Mouse (Mus musculus) forebrain, postnatal 0 days (tissue): ENCODE data around the gene Tspear. TPM values are rescaled to one million over a fixed set of nuclear protein-coding genes. Genes with fewer than 3 reads are reported as not detected.

ENCODE experiments used
- ATAC-seq: fragments of 200-750 bp; cut with Nextera tagmentation; 2 replicates; pipeline ENCODE4 v1.8.0; 2017; ENCODE audit warnings: mild to moderate bottlenecking, moderate library complexity
- DNase-seq: peaks from one replicate; pipeline ENCODE4 v3.0.0-alpha.2; 2015
- H3K27ac ChIP-seq: fragments of 300-500 bp; sonication (generic); 2 replicates; pipeline ENCODE4 v1.5.1; 2014; ENCODE audit warnings: low read depth, mild to moderate bottlenecking, antibody characterized with exemption, low read length, moderate library complexity, mixed read lengths
- H3K27me3 ChIP-seq: fragments of 300-500 bp; sonication (generic); 2 replicates; pipeline ENCODE4 v1.6.1; 2014; ENCODE audit warnings: mild to moderate bottlenecking, low read length, mixed read lengths; ENCODE audit not compliant: insufficient read depth
- H3K36me3 ChIP-seq: fragments of 300-500 bp; sonication (generic); 2 replicates; pipeline ENCODE4 v1.6.1; 2014; ENCODE audit warnings: mild to moderate bottlenecking, moderate library complexity; ENCODE audit not compliant: insufficient read depth
- H3K4me1 ChIP-seq: fragments of 300-500 bp; sonication (generic); 2 replicates; pipeline ENCODE4 v1.6.1; 2014; ENCODE audit warnings: antibody characterized with exemption; ENCODE audit not compliant: insufficient read depth
- H3K4me2 ChIP-seq: fragments of 300-500 bp; sonication (generic); 2 replicates; pipeline ENCODE4 v1.6.1; 2014; ENCODE audit warnings: low read depth, mild to moderate bottlenecking, moderate library complexity
- H3K4me3 ChIP-seq: fragments of 300-500 bp; sonication (generic); 2 replicates; pipeline ENCODE4 v1.5.1; 2014; ENCODE audit warnings: low read depth, low read length, mixed read lengths
- H3K9ac ChIP-seq: fragments of 300-500 bp; sonication (generic); 2 replicates; pipeline ENCODE4 v1.6.1; 2014; ENCODE audit warnings: mild to moderate bottlenecking
- H3K9me3 ChIP-seq: fragments of 300-500 bp; sonication (generic); 2 replicates; pipeline ENCODE4 v1.6.1; 2016; ENCODE audit warnings: low read length
- CTCF ChIP-seq: sonication (generic); IDR thresholded peaks from 2 replicates; pipeline ENCODE4 v1.5.1; 2016; ENCODE audit warnings: antibody characterized with exemption, control low read depth, low read depth
- WGBS: fragments of 180-500 bp; shearing (Covaris S2); extraction: QIAGEN DNeasy Blood & Tissue Kit; methylation state at CpG from one replicate; pipeline ENCODE4 v1.1.7; 2014; 5-methylcytosine and 5-hydroxymethylcytosine counted together
- polyA plus RNA-seq: library from polyadenylated mRNA; unstranded; fragments of >200 nt; fragmentation: Nextera tagmentation; extraction: Ambion mirVana; gene quantifications from 2 replicates; pipeline ENCODE4 v1.2.1, GENCODE M21; 2015
- total RNA-seq: library from RNA; depleted of rRNA; stranded (reverse); fragments of >200 nt; gene quantifications from 2 replicates; pipeline ENCODE4 v1.2.3, GENCODE M21; 2014

The Tspear gene
- total and polyA plus RNA-seq, 2 experiments from 2014 or later: 0.14 to 0.99 TPM

DNA sequence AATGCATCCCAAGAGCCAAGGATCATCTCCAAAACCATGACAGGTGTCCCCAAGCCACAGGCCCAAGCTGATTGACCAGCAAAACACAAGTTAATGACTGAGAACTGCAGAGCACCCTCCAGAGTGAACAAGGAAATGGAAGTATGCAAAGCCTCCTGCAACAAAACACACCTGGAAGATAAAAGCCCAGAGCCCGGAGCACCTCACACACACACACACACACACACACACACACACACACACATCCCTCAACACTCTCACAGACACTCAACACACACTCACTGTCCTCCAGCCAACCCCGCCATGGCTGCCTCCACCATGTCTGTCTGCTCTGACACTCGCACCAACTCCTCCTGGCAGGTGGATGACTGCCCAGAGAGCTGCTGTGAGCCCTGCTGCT, 160.1 kb downstream of the Tspear start, which contains the start of gene Gm36176:
Gene Gm36176 (plus strand): TSS at position 301 of the 400 bp plus-strand sequence.
- no peak for ATAC-seq
- no peak for TF ChIP-seq CTCF
- WGBS: 54% methylated on average over 3 of the region's 3 CpGs

GRCm38 (mm10) chr10:77846961-77847360, 160.6 kb downstream of the Tspear start:
- H3K36me3 ChIP-seq: no peaks in the 10 kb centered on the region
- no peaks in the 10 kb centered on the region for H3K4me1 ChIP-seq
- no peak overlapping the region for H3K9ac ChIP-seq
- no peak for TF ChIP-seq CTCF
- H3K27ac ChIP-seq: no peak overlapping the region
- H3K9me3 ChIP-seq: 0 out of 2 replicates have a peak, but pooled peaks cover 3% of the 10 kb centered on the region
- ATAC-seq: no peak
- DNase-seq: no peak
- no peaks in the 10 kb centered on the region for H3K27me3 ChIP-seq
- H3K4me2 ChIP-seq: no peak overlapping the region
- 12% methylated on average over 2 of the region's 2 CpGs for WGBS
- no peak overlapping the region for H3K4me3 ChIP-seq

More for the DNA sequence above, 160.1 kb downstream of the Tspear start, which contains the start of gene Gm36176:
- Histone ChIP-seq H3K4me3 (no peak within 1 kb of the TSS), H3K4me1 (no peaks in the 10 kb centered on the region), H3K36me3 (no peaks in the 10 kb centered on the region), H3K9ac (no peak within 1 kb of the TSS), H3K27me3 (no peaks in the 10 kb centered on the region), H3K9me3 (0 out of 2 replicates have a peak, but pooled peaks cover 3% of the 10 kb centered on the region), H3K4me2 (no peak within 1 kb of the TSS), H3K27ac (no peak within 1 kb of the TSS)
- DNase-seq: no peak

DNA sequence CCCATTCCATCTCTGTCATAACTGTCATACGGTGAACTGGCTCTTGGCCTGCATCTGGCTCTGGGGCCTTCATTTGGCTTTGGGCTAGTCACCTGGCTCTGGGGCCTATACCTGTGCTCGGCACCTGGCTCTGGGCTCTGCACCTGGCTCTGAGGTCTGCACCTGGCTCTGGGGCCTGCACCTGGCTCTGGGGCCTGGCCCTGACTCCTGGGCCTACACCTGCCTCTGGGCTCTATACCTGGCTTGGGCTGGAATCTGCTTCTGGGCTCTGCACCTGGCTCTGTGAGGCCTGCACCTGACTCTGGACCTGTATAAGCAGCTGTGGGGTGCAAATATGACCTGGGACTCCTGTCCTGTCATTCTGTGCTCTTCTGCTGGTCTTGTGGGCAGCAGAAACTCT, 161.2 kb downstream of the Tspear start:
- Histone ChIP-seq H3K9ac (no peak overlapping the region), H3K36me3 (no peaks in the 10 kb centered on the region), H3K27ac (no peak overlapping the region), H3K27me3 (no peaks in the 10 kb centered on the region), H3K9me3 (0 out of 2 replicates have a peak, but pooled peaks cover 3% of the 10 kb centered on the region), H3K4me1 (no peaks in the 10 kb centered on the region), H3K4me2 (no peak overlapping the region), H3K4me3 (no peak overlapping the region)
- ATAC-seq (no peak), DNase-seq (no peak)
- WGBS: 91% methylated on average over 2 of the region's 2 CpGs
- TF ChIP-seq CTCF: no peak

DNA sequence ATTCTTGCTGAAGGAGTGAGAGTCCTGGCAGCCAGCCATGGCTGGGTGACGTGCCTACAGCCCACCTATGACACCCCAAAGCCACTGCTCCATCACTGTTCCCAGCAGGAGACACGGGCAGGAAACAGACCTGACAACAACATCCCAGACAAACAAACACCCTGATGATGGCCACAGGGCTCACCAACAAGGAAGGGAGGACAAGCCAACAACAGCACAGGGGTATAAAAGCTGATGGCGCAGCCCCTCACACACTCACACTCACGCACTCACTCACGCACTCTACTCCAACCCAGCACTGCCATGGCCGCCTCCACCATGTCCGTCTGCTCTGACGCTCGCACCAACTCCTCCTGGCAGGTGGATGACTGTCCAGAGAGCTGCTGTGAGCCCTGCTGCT, 166.2 kb downstream of the Tspear start, which contains the start of gene Gm10318:
Gene Gm10318 (plus strand): TSS at position 301 of the 400 bp plus-strand sequence.
- H3K4me2 ChIP-seq: no peak within 1 kb of the TSS
- DNase-seq (no peak), ATAC-seq (no peak)
- WGBS: 57% methylated on average over 9 of the region's 9 CpGs
- TF ChIP-seq CTCF: no peak
- H3K27me3 ChIP-seq: no peaks in the 10 kb centered on the region
- no peak within 1 kb of the TSS for H3K9ac ChIP-seq
- H3K36me3 ChIP-seq: no peaks in the 10 kb centered on the region
- no peak within 1 kb of the TSS for H3K27ac ChIP-seq
- no peaks in the 10 kb centered on the region for H3K4me1 ChIP-seq
- H3K4me3 ChIP-seq: no peak within 1 kb of the TSS
- no peaks in the 10 kb centered on the region for H3K9me3 ChIP-seq

GRCm38 (mm10) chr10:77861675-77862074, 175.3 kb downstream of the Tspear start, which contains the start of gene Gm3285:
Gm3285 (plus strand) TSS chr10:77861975.
- Histone ChIP-seq H3K27me3 (no peaks in the 10 kb centered on the region), H3K27ac (no peak within 1 kb of the TSS), H3K4me1 (no peaks in the 10 kb centered on the region), H3K4me3 (no peak within 1 kb of the TSS), H3K9me3 (no peaks in the 10 kb centered on the region), H3K36me3 (no peaks in the 10 kb centered on the region), H3K9ac (no peak within 1 kb of the TSS), H3K4me2 (no peak within 1 kb of the TSS)
- TF ChIP-seq CTCF: no peak
- DNase-seq: no peak
- WGBS: 46% methylated on average over 7 of the region's 7 CpGs
- ATAC-seq: no peak

GRCm38 (mm10) chr10:77864067-77864761, 177.8 kb downstream of the Tspear start:
- Histone ChIP-seq H3K4me3 (no peak overlapping the region; the same call in 1 of the 2 replicates), H3K27me3 (no peaks in the 10 kb centered on the region), H3K9ac (no peak overlapping the region), H3K4me1 (no peaks in the 10 kb centered on the region), H3K27ac (no peak overlapping the region), H3K36me3 (no peaks in the 10 kb centered on the region), H3K4me2 (peak overlapping the region; percentile 10; the same call in 1 of the 2 replicates), H3K9me3 (no peaks in the 10 kb centered on the region)
- DNase-seq (no peak), ATAC-seq (peak; percentile 69)
- 48% methylated on average over 13 of the region's 14 CpGs for WGBS
- TF ChIP-seq CTCF: no peak

- DNase-seq (no peak), ATAC-seq (no peak)
- peak overlapping the region; percentile 10; the same call in 1 of the 2 replicates for H3K4me2 ChIP-seq
- H3K27me3 ChIP-seq: no peaks in the 10 kb centered on the region
- no peaks in the 10 kb centered on the region for H3K9me3 ChIP-seq
- no peak overlapping the region; the same call in 1 of the 2 replicates for H3K4me3 ChIP-seq
- H3K4me1 ChIP-seq: no peaks in the 10 kb centered on the region
- no peak for TF ChIP-seq CTCF
- no peak overlapping the region for H3K27ac ChIP-seq
- 33% methylated on average over 11 of the region's 11 CpGs for WGBS
- no peaks in the 10 kb centered on the region for H3K36me3 ChIP-seq
- no peak overlapping the region for H3K9ac ChIP-seq
These were observed 178.4 kb downstream of the Tspear start for GRCm38 (mm10) chr10:77864762-77865143.
